Mouse (Mus musculus) thymus, adult 2 months (tissue): ENCODE data around the gene Ccr10. TPM values are rescaled to one million over a fixed set of nuclear protein-coding genes. Genes with fewer than 3 reads are reported as not detected.

Experiments used
- DNase-seq: peaks from one replicate; pipeline ENCODE4 v3.0.0; 2021
- H3K27ac ChIP-seq: fragments of 200-500 bp; 2 replicates; pipeline ENCODE4 v1.5.1; 2012; ENCODE audit warnings: low read length, control low read depth; ENCODE audit not compliant: control insufficient read depth, insufficient read depth
- H3K27me3 ChIP-seq: fragments of 200-500 bp; 2 replicates; pipeline ENCODE4 v1.6.1; 2012; ENCODE audit warnings: mild to moderate bottlenecking, low read length, moderate library complexity, mixed read lengths; ENCODE audit not compliant: control insufficient read depth, insufficient read depth
- H3K36me3 ChIP-seq: fragments of 200-500 bp; 2 replicates; pipeline ENCODE4 v1.6.1; 2012; ENCODE audit warnings: mild to moderate bottlenecking, low read length, moderate library complexity; ENCODE audit not compliant: control insufficient read depth, insufficient read depth
- H3K4me1 ChIP-seq: fragments of 200-500 bp; replicated peaks from 2 replicates; pipeline ENCODE4 v1.6.1; 2012; ENCODE audit warnings: low read length; ENCODE audit not compliant: control insufficient read depth, insufficient read depth
- H3K4me3 ChIP-seq: fragments of 200-500 bp; 2 replicates; pipeline ENCODE4 v1.5.1; 2012; ENCODE audit warnings: mild to moderate bottlenecking, low read length, control low read depth, moderate library complexity; ENCODE audit not compliant: control insufficient read depth, insufficient read depth
- CTCF ChIP-seq: fragments of 200-500 bp; IDR thresholded peaks from 2 replicates; pipeline ENCODE4 v1.5.1; 2012; ENCODE audit warnings: mild to moderate bottlenecking, control low read depth, low read length, moderate library complexity, borderline replicate concordance; ENCODE audit not compliant: control insufficient read depth, poor library complexity, insufficient read depth; ENCODE audit errors: extremely low read depth
- POLR2A ChIP-seq: fragments of 200-500 bp; IDR thresholded peaks from 2 replicates; pipeline ENCODE4 v1.6.1; 2012; ENCODE audit warnings: mild to moderate bottlenecking, low read length, control low read depth, moderate library complexity; ENCODE audit not compliant: control insufficient read depth, poor library complexity, insufficient read depth; ENCODE audit errors: extremely low read depth
- WGBS: fragments of 180-500 bp; shearing (Covaris S2); methylation state at CpG from one replicate; pipeline ENCODE4 v1.1.7; 2018; 5-methylcytosine and 5-hydroxymethylcytosine counted together
- polyA plus RNA-seq: library from polyadenylated mRNA; depleted of rRNA; stranded (reverse); fragments of >200 nt; gene quantifications from 2 replicates; pipeline ENCODE4 v1.2.3, GENCODE M21; 2012

Ccr10 gene
- polyA plus RNA-seq, 1 experiment = 3.9 TPM

GRCm38 (mm10) chr11:101155151-101155550, 20.1 kb downstream of the Ccr10 start:
- 91% methylated on average over 6 of the region's 6 CpGs for WGBS
- Histone ChIP-seq H3K4me1 (peaks cover 6% of the 10 kb centered on the region), H3K36me3 (no peaks in the 10 kb centered on the region), H3K27ac (no peak overlapping the region), H3K27me3 (no peaks in the 10 kb centered on the region), H3K4me3 (no peak overlapping the region)
- TF ChIP-seq CTCF = no peak
- TF ChIP-seq POLR2A = no peak
- no peak for DNase-seq

- peaks cover 6% of the 10 kb centered on the region for H3K4me1 ChIP-seq
- no peak overlapping the region for H3K4me3 ChIP-seq
- H3K27me3 ChIP-seq = no peaks in the 10 kb centered on the region
- no peak for DNase-seq
- TF ChIP-seq POLR2A (no peak), CTCF (no peak)
- no peak overlapping the region for H3K27ac ChIP-seq
- H3K36me3 ChIP-seq = no peaks in the 10 kb centered on the region
These were observed 20.6 kb downstream of the Ccr10 start for GRCm38 (mm10) chr11:101154648-101155047.

GRCm38 (mm10) chr11:101152825-101153224, 22.4 kb downstream of the Ccr10 start:
- WGBS = 84% methylated on average over 1 of the region's 1 CpGs

GRCm38 (mm10) chr11:101151063-101151462, 24.2 kb downstream of the Ccr10 start:
- Histone ChIP-seq H3K4me1 (peaks cover 6% of the 10 kb centered on the region), H3K4me3 (no peak overlapping the region), H3K27ac (no peak overlapping the region), H3K27me3 (no peaks in the 10 kb centered on the region), H3K36me3 (no peaks in the 10 kb centered on the region)
- 78% methylated on average over 2 of the region's 2 CpGs for WGBS
- DNase-seq = no peak
- no peak for TF ChIP-seq POLR2A
- TF ChIP-seq CTCF = no peak

More at GRCm38 (mm10) chr11:101152825-101153224, 22.4 kb downstream of the Ccr10 start:
- DNase-seq = no peak
- Histone ChIP-seq H3K36me3 (no peaks in the 10 kb centered on the region), H3K4me3 (no peak overlapping the region), H3K27me3 (no peaks in the 10 kb centered on the region), H3K4me1 (peaks cover 10% of the 10 kb centered on the region), H3K27ac (no peak overlapping the region)
- TF ChIP-seq POLR2A = no peak
- no peak for TF ChIP-seq CTCF

GRCm38 (mm10) chr11:101149178-101150105, 25.8 kb downstream of the Ccr10 start:
- no peak overlapping the region for H3K4me3 ChIP-seq
- no peak for DNase-seq
- TF ChIP-seq POLR2A (no peak), CTCF (no peak)
- 58% methylated on average over 9 of the region's 9 CpGs for WGBS
- no peak overlapping the region for H3K27ac ChIP-seq
- H3K27me3 ChIP-seq = no peaks in the 10 kb centered on the region
- H3K36me3 ChIP-seq = no peaks in the 10 kb centered on the region
- peaks cover 4% of the 10 kb centered on the region; the same call in 1 of the 2 replicates for H3K4me1 ChIP-seq

- Histone ChIP-seq H3K27me3 (no peaks in the 10 kb centered on the region), H3K4me3 (no peak overlapping the region), H3K4me1 (peaks cover 4% of the 10 kb centered on the region; the same call in 1 of the 2 replicates), H3K36me3 (no peaks in the 10 kb centered on the region), H3K27ac (no peak overlapping the region)
- WGBS = 87% methylated on average over 10 of the region's 10 CpGs
- TF ChIP-seq CTCF (no peak), POLR2A (no peak)
- no peak for DNase-seq
These were observed 26.5 kb downstream of the Ccr10 start for GRCm38 (mm10) chr11:101148751-101149150.

- no peak for TF ChIP-seq CTCF
- Histone ChIP-seq H3K27me3 (no peaks in the 10 kb centered on the region), H3K4me3 (no peak overlapping the region), H3K4me1 (peaks cover 6% of the 10 kb centered on the region), H3K27ac (no peak overlapping the region), H3K36me3 (no peaks in the 10 kb centered on the region)
- WGBS = 86% methylated on average over 10 of the region's 10 CpGs
- DNase-seq = no peak
These were observed 28.9 kb downstream of the Ccr10 start for GRCm38 (mm10) chr11:101146377-101146776.
